Mouse (Mus musculus) lung, adult 2 months (tissue): ENCODE measurements around the gene Clstn2. TPM values are rescaled to one million over a fixed set of nuclear protein-coding genes. Genes with fewer than 3 reads are reported as not detected.

ENCODE experiments used
- DNase-seq: peaks from one replicate; pipeline ENCODE4 v3.0.0; 2022
- H3K4me1 ChIP-seq: fragments of 200-500 bp; 2 replicates; pipeline ENCODE4 v1.6.1; 2011; ENCODE audit warnings: low read length; ENCODE audit not compliant: control insufficient read depth, insufficient read depth
- H3K4me3 ChIP-seq: fragments of 200-500 bp; replicated peaks from 2 replicates; pipeline ENCODE3; 2011; ENCODE audit warnings: low read depth, mild to moderate bottlenecking, control low read depth, low read length; ENCODE audit errors: extremely low read depth
- CTCF ChIP-seq: fragments of 200-500 bp; IDR thresholded peaks from 2 replicates; pipeline ENCODE4 v1.5.1; 2011; ENCODE audit warnings: mild to moderate bottlenecking, low read length, control low read depth; ENCODE audit not compliant: insufficient read depth
- POLR2A ChIP-seq: fragments of 200-500 bp; IDR thresholded peaks from 2 replicates; pipeline ENCODE4 v1.6.1; 2011; ENCODE audit warnings: low read depth, mild to moderate bottlenecking, control low read depth, low read length, borderline replicate concordance; ENCODE audit errors: extremely low read depth
- WGBS: fragments of 180-500 bp; shearing (Covaris S2); methylation state at CpG from one replicate; pipeline ENCODE4 v1.1.7; 2018; 5-methylcytosine and 5-hydroxymethylcytosine counted together
- polyA plus RNA-seq: library from polyadenylated mRNA; depleted of rRNA; stranded (reverse); fragments of >200 nt; gene quantifications from 2 replicates; pipeline ENCODE4 v1.2.3, GENCODE M21; 2012

Gene Clstn2
- polyA plus RNA-seq, 1 experiment = 9.9 TPM

- Histone ChIP-seq H3K4me3 (no peak overlapping the region), H3K4me1 (no peaks in the 10 kb centered on the region)
- 66% methylated on average over 4 of the region's 4 CpGs for WGBS
- no peak for DNase-seq
- no peak for TF ChIP-seq CTCF
- TF ChIP-seq POLR2A = no peak
These were observed 76.4 kb downstream of the Clstn2 start for GRCm38 (mm10) chr9:97956407-97957106.

GRCm38 (mm10) chr9:97953746-97954359, 79.1 kb downstream of the Clstn2 start:
- Histone ChIP-seq H3K4me3 (no peak overlapping the region), H3K4me1 (no peaks in the 10 kb centered on the region)
- 63% methylated on average over 8 of the region's 8 CpGs for WGBS
- DNase-seq = no peak
- no peak for TF ChIP-seq POLR2A
- TF ChIP-seq CTCF = no peak

- 72% methylated on average over 6 of the region's 6 CpGs for WGBS
- no peak overlapping the region for H3K4me3 ChIP-seq
- DNase-seq = no peak
- no peak for TF ChIP-seq POLR2A
- no peak for TF ChIP-seq CTCF
- H3K4me1 ChIP-seq = no peaks in the 10 kb centered on the region
These were observed 82.5 kb downstream of the Clstn2 start for GRCm38 (mm10) chr9:97950378-97951006.

- DNase-seq = no peak
- Histone ChIP-seq H3K4me3 (no peak overlapping the region), H3K4me1 (no peaks in the 10 kb centered on the region)
- TF ChIP-seq CTCF (no peak), POLR2A (no peak)
- 65% methylated on average over 4 of the region's 4 CpGs for WGBS
These were observed 113.7 kb downstream of the Clstn2 start for GRCm38 (mm10) chr9:97919326-97919725.

GRCm38 (mm10) chr9:97891415-97891814, 141.6 kb downstream of the Clstn2 start:
- Histone ChIP-seq H3K4me1 (no peaks in the 10 kb centered on the region), H3K4me3 (no peak overlapping the region)

GRCm38 (mm10) chr9:97883336-97883735, 149.6 kb downstream of the Clstn2 start:
- no peak overlapping the region for H3K4me3 ChIP-seq
- no peaks in the 10 kb centered on the region for H3K4me1 ChIP-seq
- no peak for TF ChIP-seq CTCF
- no peak for TF ChIP-seq POLR2A
- no peak for DNase-seq
- 72% methylated on average over 3 of the region's 3 CpGs for WGBS

More at GRCm38 (mm10) chr9:97891415-97891814, 141.6 kb downstream of the Clstn2 start:
- no peak for DNase-seq
- 84% methylated on average over 3 of the region's 3 CpGs for WGBS
- TF ChIP-seq CTCF (no peak), POLR2A (no peak)

- Histone ChIP-seq H3K4me3 (no peak overlapping the region), H3K4me1 (no peaks in the 10 kb centered on the region)
- no peak for DNase-seq
- 56% methylated on average over 8 of the region's 8 CpGs for WGBS
- TF ChIP-seq POLR2A = no peak
- TF ChIP-seq CTCF = no peak
These were observed 165.8 kb downstream of the Clstn2 start for GRCm38 (mm10) chr9:97867013-97867700.

GRCm38 (mm10) chr9:97852859-97853258, 180.1 kb downstream of the Clstn2 start:
- Histone ChIP-seq H3K4me3 (no peak overlapping the region), H3K4me1 (no peaks in the 10 kb centered on the region)
- no peak for DNase-seq
- TF ChIP-seq CTCF = no peak
- no peak for TF ChIP-seq POLR2A
